Mouse (Mus musculus): ENCODE data around the gene BC004004. TPM values are rescaled to one million over a fixed set of nuclear protein-coding genes. Genes with fewer than 3 reads are reported as not detected.
"Not testable (repeated sequence)": the region's sequence is repeated elsewhere in the genome, so short reads cannot be mapped to it uniquely, and the experiment has no call there.

Gene BC004004
- polyA plus RNA-seq, 1 experiment from 2014 or later = 116 TPM

- Histone ChIP-seq H3K27ac (ENCODE audit: low read depth, low read length) (peak within 1 kb of the TSS; percentile 91), H3K4me1 (replicated peaks; ENCODE audit: control insufficient read depth, insufficient read depth, low read length) (peaks cover 11% of the 10 kb centered on the region; the same call in 1 of the 2 replicates), H3K9me3 (ENCODE audit: control insufficient read depth) (no peaks in the 10 kb centered on the region), H3K36me3 (ENCODE audit: control insufficient read depth, insufficient read depth) (0 out of 2 replicates have a peak, but pooled peaks cover 17% of the 10 kb centered on the region), H3K27me3 (replicated peaks; ENCODE audit: control insufficient read depth, insufficient read depth, low read length) (no peaks in the 10 kb centered on the region), H3K9ac (ENCODE audit: low read depth, low read length) (peak within 1 kb of the TSS; percentile 90), H3K4me3 (ENCODE audit: low read depth, low read length) (peak within 1 kb of the TSS; percentile 92), H3K4me2 (replicated peaks; ENCODE audit: low read depth) (peak within 1 kb of the TSS; percentile 80)
- TF ChIP-seq CTCF (IDR thresholded peaks at IDR 0.05; ENCODE audit: low read depth) = no peak
- WGBS = under 1% methylated on average over 27 of the region's 53 CpGs
- peak; percentile 98 for ATAC-seq
These were observed 79.2 kb downstream of the BC004004 start, which contains the start of gene Mtch1 for GRCm38 (mm10) chr17:29347645-29348256. TSS of gene Mtch1 (minus strand) at chr17:29347934.

- ATAC-seq = no peak
- no peak overlapping the region for H3K9ac ChIP-seq (ENCODE audit: low read depth, low read length)
- H3K4me1 ChIP-seq (replicated peaks; ENCODE audit: control insufficient read depth, insufficient read depth, low read length) = peaks cover 11% of the 10 kb centered on the region; the same call in 1 of the 2 replicates
- H3K4me2 ChIP-seq (replicated peaks; ENCODE audit: low read depth) = no peak overlapping the region
- 0 out of 2 replicates have a peak, but pooled peaks cover 6% of the 10 kb centered on the region for H3K36me3 ChIP-seq (ENCODE audit: control insufficient read depth, insufficient read depth)
- no peak for TF ChIP-seq CTCF (IDR thresholded peaks at IDR 0.05; ENCODE audit: low read depth)
- 61% methylated on average over 2 of the region's 2 CpGs for WGBS
- no peak overlapping the region for H3K4me3 ChIP-seq (ENCODE audit: low read depth, low read length)
- H3K27ac ChIP-seq (ENCODE audit: low read depth, low read length) = no peak overlapping the region
- no peaks in the 10 kb centered on the region for H3K27me3 ChIP-seq (replicated peaks; ENCODE audit: control insufficient read depth, insufficient read depth, low read length)
- no peaks in the 10 kb centered on the region for H3K9me3 ChIP-seq (ENCODE audit: control insufficient read depth)
These were observed 80.4 kb downstream of the BC004004 start for GRCm38 (mm10) chr17:29348996-29349395.

- H3K4me3 ChIP-seq (ENCODE audit: low read depth, low read length); H3K27ac ChIP-seq (ENCODE audit: low read depth, low read length); H3K9me3 ChIP-seq (ENCODE audit: control insufficient read depth); H3K36me3 ChIP-seq (ENCODE audit: control insufficient read depth, insufficient read depth); H3K9ac ChIP-seq (ENCODE audit: low read depth, low read length); H3K4me2 ChIP-seq (replicated peaks; ENCODE audit: low read depth); H3K27me3 ChIP-seq (replicated peaks; ENCODE audit: control insufficient read depth, insufficient read depth, low read length); ATAC-seq: not testable (repeated sequence)
- peaks cover 12% of the 10 kb centered on the region; the same call in 1 of the 2 replicates for H3K4me1 ChIP-seq (replicated peaks; ENCODE audit: control insufficient read depth, insufficient read depth, low read length)
- WGBS = 83% methylated on average over 5 of the region's 5 CpGs
These were observed 82.5 kb downstream of the BC004004 start for GRCm38 (mm10) chr17:29351056-29351455.

GRCm38 (mm10) chr17:29355461-29355840 is 86.9 kb downstream of the BC004004 start:
- no peaks in the 10 kb centered on the region for H3K9me3 ChIP-seq (ENCODE audit: control insufficient read depth)
- no peak for TF ChIP-seq CTCF (IDR thresholded peaks at IDR 0.05; ENCODE audit: low read depth)
- 36% methylated on average over 5 of the region's 5 CpGs for WGBS

GRCm38 (mm10) chr17:29355841-29356478 is 87.4 kb downstream of the BC004004 start:
- Histone ChIP-seq H3K27me3 (replicated peaks; ENCODE audit: control insufficient read depth, insufficient read depth, low read length) (no peaks in the 10 kb centered on the region), H3K9me3 (ENCODE audit: control insufficient read depth) (no peaks in the 10 kb centered on the region), H3K4me1 (replicated peaks; ENCODE audit: control insufficient read depth, insufficient read depth, low read length) (peaks cover 2% of the 10 kb centered on the region; the same call in 1 of the 2 replicates), H3K9ac (ENCODE audit: low read depth, low read length) (peak overlapping the region; percentile 26; the same call in 1 of the 2 replicates), H3K36me3 (ENCODE audit: control insufficient read depth, insufficient read depth) (no peaks in the 10 kb centered on the region), H3K4me3 (ENCODE audit: low read depth, low read length) (peak overlapping the region; percentile 16; the same call in 1 of the 2 replicates), H3K4me2 (replicated peaks; ENCODE audit: low read depth) (peak overlapping the region; percentile 60), H3K27ac (ENCODE audit: low read depth, low read length) (peak overlapping the region; percentile 67)
- TF ChIP-seq CTCF (IDR thresholded peaks at IDR 0.05; ENCODE audit: low read depth) = no peak
- WGBS = 18% methylated on average over 17 of the region's 17 CpGs
- peak; percentile 26 for ATAC-seq

More at GRCm38 (mm10) chr17:29355461-29355840, 86.9 kb downstream of the BC004004 start:
- Histone ChIP-seq H3K4me3 (ENCODE audit: low read depth, low read length) (no peak overlapping the region), H3K27ac (ENCODE audit: low read depth, low read length) (peak overlapping the region; percentile 67), H3K4me1 (replicated peaks; ENCODE audit: control insufficient read depth, insufficient read depth, low read length) (peaks cover 2% of the 10 kb centered on the region; the same call in 1 of the 2 replicates), H3K36me3 (ENCODE audit: control insufficient read depth, insufficient read depth) (no peaks in the 10 kb centered on the region), H3K4me2 (replicated peaks; ENCODE audit: low read depth) (no peak overlapping the region), H3K9ac (ENCODE audit: low read depth, low read length) (peak overlapping the region; percentile 26; the same call in 1 of the 2 replicates), H3K27me3 (replicated peaks; ENCODE audit: control insufficient read depth, insufficient read depth, low read length) (no peaks in the 10 kb centered on the region)
- 0 out of 2 replicates have a peak, but pooled peaks have one; percentile 15 for ATAC-seq

GRCm38 (mm10) chr17:29356479-29356856 is 87.9 kb downstream of the BC004004 start:
- ATAC-seq = peak; percentile 60
- Histone ChIP-seq H3K27me3 (replicated peaks; ENCODE audit: control insufficient read depth, insufficient read depth, low read length) (no peaks in the 10 kb centered on the region), H3K27ac (ENCODE audit: low read depth, low read length) (peak overlapping the region; percentile 67), H3K9me3 (ENCODE audit: control insufficient read depth) (no peaks in the 10 kb centered on the region), H3K36me3 (ENCODE audit: control insufficient read depth, insufficient read depth) (no peaks in the 10 kb centered on the region), H3K4me1 (replicated peaks; ENCODE audit: control insufficient read depth, insufficient read depth, low read length) (peaks cover 2% of the 10 kb centered on the region; the same call in 1 of the 2 replicates), H3K9ac (ENCODE audit: low read depth, low read length) (peak overlapping the region; percentile 26; the same call in 1 of the 2 replicates), H3K4me2 (replicated peaks; ENCODE audit: low read depth) (peak overlapping the region; percentile 60), H3K4me3 (ENCODE audit: low read depth, low read length) (peak overlapping the region; percentile 16; the same call in 1 of the 2 replicates)
- no peak for TF ChIP-seq CTCF (IDR thresholded peaks at IDR 0.05; ENCODE audit: low read depth)
- 7% methylated on average over 11 of the region's 11 CpGs for WGBS

Measured in intestine, postnatal 0 days (tissue).